Mouse (Mus musculus): ENCODE measurements around the gene Olfm4. TPM values are rescaled to one million over a fixed set of nuclear protein-coding genes. Genes with fewer than 3 reads are reported as not detected.

The Olfm4 gene
- polyA plus RNA-seq, 1 experiment: 0.28 TPM

DNA sequence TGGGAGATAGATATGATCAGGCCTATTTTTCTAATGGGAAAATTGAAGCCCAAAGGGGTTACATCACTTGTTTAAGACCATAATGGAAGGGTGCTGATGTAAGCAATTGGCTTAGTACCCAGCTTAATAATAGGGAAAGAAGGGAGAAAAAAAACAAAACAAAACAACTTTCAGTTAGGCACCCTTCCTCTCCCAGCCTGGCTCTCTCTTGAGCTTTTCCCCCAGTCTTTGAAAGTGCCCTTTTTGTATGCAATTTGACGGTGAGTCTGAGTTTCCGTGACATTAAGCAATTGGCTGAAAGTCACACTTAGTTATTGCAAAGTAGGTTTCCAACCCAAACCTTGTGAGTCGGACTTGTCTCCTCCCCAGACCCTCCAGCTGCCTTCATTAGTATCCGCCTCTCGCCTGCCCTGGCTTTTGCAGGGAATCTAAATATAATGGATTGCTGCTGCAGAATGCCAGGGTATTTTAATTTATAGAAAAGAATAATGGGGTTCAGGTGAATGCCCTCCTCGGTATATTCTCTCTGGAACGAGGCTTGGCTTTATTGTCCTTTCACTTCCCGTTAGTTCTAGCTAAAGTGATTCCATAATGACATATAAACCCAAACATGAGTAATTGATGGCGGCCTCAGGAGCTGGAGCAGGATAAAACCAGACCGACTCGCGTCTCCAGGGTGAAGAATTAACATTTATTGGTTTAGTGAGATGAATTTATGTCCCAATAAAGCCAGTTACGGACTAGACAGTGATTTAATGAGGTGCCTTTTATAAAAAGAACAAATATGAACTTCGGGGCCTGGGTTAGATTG is 12.7 kb upstream of the Olfm4 start:
- Histone ChIP-seq H3K4me3 (replicated peaks) (no peak overlapping the region), H3K36me3 (replicated peaks; ENCODE audit: low read length) (no peaks in the 10 kb centered on the region), H3K9me3 (peaks cover 31% of the 10 kb centered on the region), H3K4me1 (no peaks in the 10 kb centered on the region), H3K27me3 (replicated peaks) (no peaks in the 10 kb centered on the region)
- no peak for TF ChIP-seq GATA1 (IDR thresholded peaks at IDR 0.05; ENCODE audit: borderline replicate concordance, low read length)
- no peak for TF ChIP-seq FLI1 (IDR thresholded peaks at IDR 0.05; ENCODE audit: low read length)

DNA sequence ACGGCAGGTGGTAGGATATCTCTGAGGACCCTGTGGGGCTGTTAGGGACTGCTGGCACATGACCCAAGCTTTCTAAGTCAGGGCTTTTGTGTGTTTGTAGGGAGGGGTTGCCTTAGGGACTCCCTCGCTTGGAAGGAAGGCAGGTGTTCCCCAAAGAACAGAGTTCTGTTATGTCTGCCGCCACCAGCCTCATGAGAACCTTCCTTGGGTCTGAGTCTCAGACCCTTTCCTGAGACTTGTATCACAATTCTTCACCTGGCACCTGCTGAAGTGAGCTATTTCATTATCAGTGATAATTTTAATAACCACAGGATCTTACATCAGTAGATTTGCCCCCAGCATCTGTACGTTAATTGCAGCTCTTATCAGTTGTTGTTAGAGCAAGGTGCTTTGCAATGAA is 2.4 kb upstream of the Olfm4 start:
- Histone ChIP-seq H3K36me3 (replicated peaks; ENCODE audit: low read length) (no peaks in the 10 kb centered on the region), H3K9me3 (peaks cover 11% of the 10 kb centered on the region), H3K4me3 (replicated peaks) (no peak overlapping the region), H3K4me1 (no peaks in the 10 kb centered on the region), H3K27me3 (replicated peaks) (no peaks in the 10 kb centered on the region)
- TF ChIP-seq GATA1 (IDR thresholded peaks at IDR 0.05; ENCODE audit: borderline replicate concordance, low read length) (no peak), FLI1 (IDR thresholded peaks at IDR 0.05; ENCODE audit: low read length) (no peak)

DNA sequence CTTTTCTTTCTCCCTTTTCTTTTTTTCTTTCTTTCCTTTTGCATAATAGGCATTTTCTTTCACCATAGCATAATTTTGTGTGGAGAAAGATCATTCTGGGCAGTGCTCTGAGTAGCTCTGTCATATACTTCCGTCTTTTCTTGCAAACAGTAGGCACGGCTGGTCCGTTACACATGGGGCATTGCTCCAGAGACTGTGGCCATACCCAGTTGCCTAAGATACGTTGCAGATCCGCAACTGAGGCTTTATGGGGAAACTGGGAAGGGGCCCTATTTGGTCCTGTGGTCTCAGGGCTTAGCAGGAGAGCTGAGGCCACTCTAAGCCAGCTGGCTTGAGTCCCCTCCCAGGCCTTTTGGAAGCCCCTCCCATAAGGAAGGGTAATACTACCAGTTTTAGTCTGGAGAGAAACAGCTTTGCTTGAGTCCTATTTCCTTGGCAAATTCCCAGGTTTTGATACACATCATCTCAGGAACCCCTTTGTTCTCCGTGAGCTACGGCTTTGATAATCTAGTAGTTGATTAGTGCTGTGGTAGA is 1.3 kb downstream of the Olfm4 start:
- H3K4me1 ChIP-seq: no peaks in the 10 kb centered on the region
- peaks cover 10% of the 10 kb centered on the region for H3K9me3 ChIP-seq
- H3K27me3 ChIP-seq (replicated peaks): no peaks in the 10 kb centered on the region
- no peak overlapping the region for H3K4me3 ChIP-seq (replicated peaks)
- no peaks in the 10 kb centered on the region for H3K36me3 ChIP-seq (replicated peaks; ENCODE audit: low read length)
- no peak for TF ChIP-seq GATA1 (IDR thresholded peaks at IDR 0.05; ENCODE audit: borderline replicate concordance, low read length)

DNA sequence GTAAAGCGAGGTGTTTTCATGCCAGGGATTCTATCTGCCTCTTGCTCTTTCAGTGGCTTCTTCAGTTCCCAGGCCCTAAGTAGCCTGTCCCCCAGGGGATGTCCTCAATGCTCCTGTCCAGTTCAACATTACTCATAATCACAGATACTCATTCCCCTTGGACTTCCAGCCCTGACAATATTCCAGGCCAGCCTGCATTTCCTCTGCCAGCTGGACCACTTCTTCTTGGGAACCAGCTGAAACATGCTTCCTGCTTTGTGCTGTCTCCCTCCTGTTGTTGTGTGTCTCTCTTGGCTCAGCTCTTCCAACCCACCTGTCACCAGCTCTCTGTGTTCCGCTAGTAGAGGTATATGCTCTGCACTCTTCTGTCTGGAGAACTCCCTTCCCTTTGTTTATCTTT is 1.8 kb downstream of the Olfm4 start:
- TF ChIP-seq FLI1 (IDR thresholded peaks at IDR 0.05; ENCODE audit: low read length) (no peak), GATA1 (IDR thresholded peaks at IDR 0.05; ENCODE audit: borderline replicate concordance, low read length) (no peak)
- Histone ChIP-seq H3K4me3 (replicated peaks) (no peak overlapping the region), H3K4me1 (no peaks in the 10 kb centered on the region), H3K9me3 (peaks cover 10% of the 10 kb centered on the region), H3K36me3 (replicated peaks; ENCODE audit: low read length) (no peaks in the 10 kb centered on the region), H3K27me3 (replicated peaks) (no peaks in the 10 kb centered on the region)

DNA sequence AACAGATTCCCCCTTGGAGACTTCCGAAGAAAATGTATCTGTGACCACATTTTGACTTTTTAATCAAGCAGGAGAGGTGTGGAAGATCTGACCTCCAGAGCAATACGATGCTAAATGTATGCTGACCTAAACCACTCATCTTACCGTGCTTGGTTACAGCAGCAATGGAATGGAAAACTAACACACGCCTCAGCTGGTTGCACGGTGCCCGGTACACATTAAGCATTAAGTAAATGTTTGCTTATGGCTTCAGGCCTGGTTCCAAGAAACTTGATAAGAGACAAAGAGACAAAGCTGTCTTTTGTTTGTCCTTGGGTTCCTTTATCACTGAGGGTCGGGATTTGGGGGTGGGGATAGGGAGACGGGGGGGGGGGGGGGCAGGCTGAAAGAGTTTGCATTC is 3.0 kb downstream of the Olfm4 start:
- Histone ChIP-seq H3K36me3 (replicated peaks; ENCODE audit: low read length) (no peaks in the 10 kb centered on the region), H3K4me1 (no peaks in the 10 kb centered on the region), H3K27me3 (replicated peaks) (no peaks in the 10 kb centered on the region), H3K9me3 (peaks cover 14% of the 10 kb centered on the region), H3K4me3 (replicated peaks) (no peak overlapping the region)
- TF ChIP-seq GATA1 (IDR thresholded peaks at IDR 0.05; ENCODE audit: borderline replicate concordance, low read length) (no peak), FLI1 (IDR thresholded peaks at IDR 0.05; ENCODE audit: low read length) (no peak)

DNA sequence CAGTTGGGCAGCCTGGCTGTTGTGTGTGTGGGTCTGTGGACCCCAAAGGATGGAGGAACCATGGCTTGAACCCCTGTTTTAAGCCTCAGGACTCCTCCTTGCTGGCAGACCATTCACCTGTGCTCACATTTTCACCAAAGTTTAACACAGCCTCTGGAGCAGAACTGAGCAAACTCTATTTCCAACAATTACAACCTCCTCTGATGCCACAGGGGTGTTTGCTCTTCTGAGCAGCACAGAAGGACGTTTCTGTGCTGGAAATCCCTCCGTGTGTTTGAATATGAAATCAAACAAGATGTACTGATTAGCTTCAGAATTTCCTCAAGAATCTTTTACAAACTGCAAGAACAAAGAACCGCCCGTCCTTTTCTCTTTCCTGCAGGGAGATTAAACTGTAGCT is 5.9 kb downstream of the Olfm4 start:
- no peak overlapping the region for H3K4me3 ChIP-seq (replicated peaks)
- no peaks in the 10 kb centered on the region for H3K4me1 ChIP-seq
- H3K27me3 ChIP-seq (replicated peaks): no peaks in the 10 kb centered on the region
- H3K36me3 ChIP-seq (replicated peaks; ENCODE audit: low read length): no peaks in the 10 kb centered on the region
- TF ChIP-seq FLI1 (IDR thresholded peaks at IDR 0.05; ENCODE audit: low read length): no peak
- TF ChIP-seq GATA1 (IDR thresholded peaks at IDR 0.05; ENCODE audit: borderline replicate concordance, low read length): no peak
- H3K9me3 ChIP-seq: peaks cover 14% of the 10 kb centered on the region

DNA sequence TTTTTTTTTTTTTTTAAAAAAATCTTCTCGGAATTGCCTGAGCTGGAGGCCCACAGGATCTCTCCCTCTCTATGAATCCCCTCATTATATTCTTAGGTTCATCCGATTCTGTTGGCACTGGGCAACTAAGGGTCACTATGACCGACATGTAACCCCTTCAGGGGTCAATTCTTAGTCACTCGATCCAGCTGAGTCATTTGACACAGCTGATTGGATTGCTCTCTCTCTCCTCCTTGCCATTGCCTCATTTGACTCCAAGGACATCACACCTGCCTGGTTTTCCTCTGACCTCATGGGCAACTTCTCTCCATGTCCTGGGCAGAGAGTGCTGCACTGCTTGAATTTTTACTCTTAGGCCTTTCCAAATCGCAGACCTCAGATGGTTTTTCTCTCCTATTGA is 6.7 kb downstream of the Olfm4 start:
- H3K36me3 ChIP-seq (replicated peaks; ENCODE audit: low read length): no peaks in the 10 kb centered on the region
- peaks cover 12% of the 10 kb centered on the region for H3K9me3 ChIP-seq
- no peak overlapping the region for H3K4me3 ChIP-seq (replicated peaks)
- H3K4me1 ChIP-seq: no peaks in the 10 kb centered on the region
- no peak for TF ChIP-seq FLI1 (IDR thresholded peaks at IDR 0.05; ENCODE audit: low read length)
- no peak for TF ChIP-seq GATA1 (IDR thresholded peaks at IDR 0.05; ENCODE audit: borderline replicate concordance, low read length)
- H3K27me3 ChIP-seq (replicated peaks): no peaks in the 10 kb centered on the region

DNA sequence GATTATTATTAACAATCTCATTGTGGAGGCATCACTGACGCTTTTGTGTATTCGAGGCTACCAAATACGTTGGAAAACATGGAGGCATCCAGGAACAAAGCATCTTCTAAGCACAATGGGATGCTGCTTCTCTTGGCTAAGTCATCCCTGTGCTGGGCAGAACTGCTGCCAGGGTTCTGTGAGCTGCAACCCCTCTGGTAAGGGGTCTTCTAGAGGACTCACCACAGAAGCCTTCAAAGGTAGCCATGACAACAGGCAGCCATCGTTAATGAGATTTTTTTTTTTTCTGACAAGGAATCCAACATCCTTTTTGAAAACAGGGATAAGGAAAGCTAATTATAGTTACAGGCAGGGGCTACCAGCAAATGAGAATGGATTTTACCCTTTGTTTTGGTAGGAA is 13.7 kb downstream of the Olfm4 start:
- Histone ChIP-seq H3K9me3 (peaks cover 10% of the 10 kb centered on the region), H3K27me3 (replicated peaks) (no peaks in the 10 kb centered on the region), H3K36me3 (replicated peaks; ENCODE audit: low read length) (no peaks in the 10 kb centered on the region), H3K4me3 (replicated peaks) (no peak overlapping the region), H3K4me1 (no peaks in the 10 kb centered on the region)
- no peak for TF ChIP-seq GATA1 (IDR thresholded peaks at IDR 0.05; ENCODE audit: borderline replicate concordance, low read length)
- no peak for TF ChIP-seq FLI1 (IDR thresholded peaks at IDR 0.05; ENCODE audit: low read length)

DNA sequence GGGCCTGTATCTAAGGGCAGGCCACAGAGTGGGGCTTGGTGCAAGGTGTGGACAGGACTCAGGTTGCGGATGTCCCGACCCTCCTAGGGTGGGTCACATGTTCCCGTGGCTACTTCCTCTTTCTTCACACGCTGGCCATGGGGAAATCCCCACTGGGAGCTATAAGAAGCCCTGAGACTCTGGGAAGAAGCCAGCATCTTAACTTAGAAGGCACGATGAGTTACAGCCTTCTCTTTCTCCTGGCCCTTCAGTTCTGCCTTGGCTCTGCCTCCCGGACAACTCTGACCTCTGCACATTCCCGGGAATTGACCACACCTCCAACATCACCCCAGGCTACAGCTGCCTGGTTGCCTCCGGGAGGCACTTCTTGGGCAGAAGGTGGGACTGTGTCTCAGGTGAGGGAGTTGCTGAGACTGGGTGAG is 16.2 kb downstream of the Olfm4 start:
- Histone ChIP-seq H3K27me3 (replicated peaks) (no peaks in the 10 kb centered on the region), H3K4me3 (replicated peaks) (no peak overlapping the region), H3K36me3 (replicated peaks; ENCODE audit: low read length) (no peaks in the 10 kb centered on the region), H3K9me3 (peaks cover 15% of the 10 kb centered on the region), H3K4me1 (no peaks in the 10 kb centered on the region)
- TF ChIP-seq GATA1 (IDR thresholded peaks at IDR 0.05; ENCODE audit: borderline replicate concordance, low read length): no peak
- TF ChIP-seq FLI1 (IDR thresholded peaks at IDR 0.05; ENCODE audit: low read length): no peak

DNA sequence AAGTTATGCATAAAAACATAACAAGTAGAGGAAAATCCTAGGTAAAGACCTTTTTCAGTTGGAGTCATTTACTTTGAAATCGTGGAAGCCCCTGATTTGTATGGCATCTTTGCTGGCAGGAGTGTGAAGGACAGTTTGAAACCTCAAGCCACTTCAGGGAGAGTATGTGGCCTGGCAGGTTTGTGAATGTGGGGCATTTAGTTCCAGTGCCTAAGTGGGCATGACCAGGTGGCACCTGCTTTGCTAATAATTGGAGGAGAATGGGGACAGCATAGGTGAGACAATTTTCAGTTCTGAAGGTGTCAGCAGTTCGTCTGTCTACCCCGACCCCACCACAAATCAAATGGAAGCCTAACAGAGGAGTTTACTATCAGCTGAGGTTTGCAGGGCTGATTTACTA is 23.8 kb downstream of the Olfm4 start:
- no peak for TF ChIP-seq GATA1 (IDR thresholded peaks at IDR 0.05; ENCODE audit: borderline replicate concordance, low read length)
- TF ChIP-seq FLI1 (IDR thresholded peaks at IDR 0.05; ENCODE audit: low read length): no peak
- H3K36me3 ChIP-seq (replicated peaks; ENCODE audit: low read length): no peaks in the 10 kb centered on the region
- no peaks in the 10 kb centered on the region for H3K4me1 ChIP-seq
- no peaks in the 10 kb centered on the region for H3K27me3 ChIP-seq (replicated peaks)
- peaks cover 7% of the 10 kb centered on the region; the same call in 1 of the 2 replicates for H3K9me3 ChIP-seq
- no peak overlapping the region for H3K4me3 ChIP-seq (replicated peaks)
